Mouse (Mus musculus) kidney, postnatal 25 days (tissue): ENCODE measurements around the gene Abhd6.
A peak's percentile ranks its signal among the peaks of the same experiment; 100 is the strongest.

Experiments used
- DNase-seq, 2 experiments: peaks; one replicate each; pipeline ENCODE4 v3.0.0; 2021; ENCODE audit warnings: mixed read lengths in 2 of 2

Abhd6 gene

GRCm38 (mm10) chr14:8002432-8003092, at the start of gene Abhd6:
TSS of gene Abhd6 (plus strand) at chr14:8002902.
- peak; percentile 90 to 94 for DNase-seq

GRCm38 (mm10) chr14:7954071-7954471, 48.6 kb upstream of the Abhd6 start:
- no peak for DNase-seq

GRCm38 (mm10) chr14:7956427-7956826, 46.3 kb upstream of the Abhd6 start:
- no peak for DNase-seq

GRCm38 (mm10) chr14:7957049-7957448, 45.7 kb upstream of the Abhd6 start, which contains the start of gene Gm45521:
TSS of gene Gm45521 (plus strand) at chr14:7957288.
- no peak for DNase-seq

GRCm38 (mm10) chr14:7960616-7961015, 42.1 kb upstream of the Abhd6 start:
- DNase-seq, result no peak

- DNase-seq, result no peak
Observed at GRCm38 (mm10) chr14:7961714-7962113, 41.0 kb upstream of the Abhd6 start.

- DNase-seq, result no peak
Observed at GRCm38 (mm10) chr14:7962626-7963025, 40.1 kb upstream of the Abhd6 start.

GRCm38 (mm10) chr14:7963160-7963559, 39.5 kb upstream of the Abhd6 start:
- DNase-seq, result no peak

GRCm38 (mm10) chr14:7964219-7964889, 38.3 kb upstream of the Abhd6 start:
- DNase-seq, result peak; percentile 56 to 86

GRCm38 (mm10) chr14:7971889-7972493, 30.7 kb upstream of the Abhd6 start:
- DNase-seq, result no peak

GRCm38 (mm10) chr14:7974643-7975042, 28.1 kb upstream of the Abhd6 start:
- DNase-seq, result no peak

GRCm38 (mm10) chr14:7975177-7975576, 27.5 kb upstream of the Abhd6 start:
- no peak for DNase-seq

GRCm38 (mm10) chr14:7977471-7977870, 25.2 kb upstream of the Abhd6 start:
- DNase-seq, result no peak

GRCm38 (mm10) chr14:7978183-7978582, 24.5 kb upstream of the Abhd6 start:
- no peak for DNase-seq

- DNase-seq, result no peak
Observed at GRCm38 (mm10) chr14:7981226-7981625, 21.5 kb upstream of the Abhd6 start.

GRCm38 (mm10) chr14:7986913-7987312, 15.8 kb upstream of the Abhd6 start:
- no peak for DNase-seq

GRCm38 (mm10) chr14:7989371-7989770, 13.3 kb upstream of the Abhd6 start:
- no peak for DNase-seq

GRCm38 (mm10) chr14:7989961-7990360, 12.7 kb upstream of the Abhd6 start:
- DNase-seq, result no peak

- DNase-seq, result no peak
Observed at GRCm38 (mm10) chr14:7991108-7991776, 11.5 kb upstream of the Abhd6 start.

GRCm38 (mm10) chr14:7992158-7992557, 10.5 kb upstream of the Abhd6 start:
- DNase-seq, result no peak

- peak; percentile 67 to 76 for DNase-seq
Observed at GRCm38 (mm10) chr14:7994271-7994767, 8.4 kb upstream of the Abhd6 start, which contains the start of gene Dnase1l3. TSS of gene Dnase1l3 (minus strand) at chr14:7994573.

GRCm38 (mm10) chr14:7997255-7997696, 5.4 kb upstream of the Abhd6 start:
- peak; percentile 90 to 94 for DNase-seq

- DNase-seq, result peak in 1 of 2 experiments; percentile 11
Observed at GRCm38 (mm10) chr14:7999030-7999429, 3.7 kb upstream of the Abhd6 start.
